Mouse (Mus musculus) fat pad, adult 2 months (tissue): ENCODE data around the gene Gm15517.

ENCODE experiments used
- DNase-seq: peaks from one replicate; pipeline ENCODE4 v3.0.0-alpha.2; 2011; ENCODE audit warnings: low read depth, low spot score; ENCODE audit errors: extremely low read depth

The Gm15517 gene

DNA sequence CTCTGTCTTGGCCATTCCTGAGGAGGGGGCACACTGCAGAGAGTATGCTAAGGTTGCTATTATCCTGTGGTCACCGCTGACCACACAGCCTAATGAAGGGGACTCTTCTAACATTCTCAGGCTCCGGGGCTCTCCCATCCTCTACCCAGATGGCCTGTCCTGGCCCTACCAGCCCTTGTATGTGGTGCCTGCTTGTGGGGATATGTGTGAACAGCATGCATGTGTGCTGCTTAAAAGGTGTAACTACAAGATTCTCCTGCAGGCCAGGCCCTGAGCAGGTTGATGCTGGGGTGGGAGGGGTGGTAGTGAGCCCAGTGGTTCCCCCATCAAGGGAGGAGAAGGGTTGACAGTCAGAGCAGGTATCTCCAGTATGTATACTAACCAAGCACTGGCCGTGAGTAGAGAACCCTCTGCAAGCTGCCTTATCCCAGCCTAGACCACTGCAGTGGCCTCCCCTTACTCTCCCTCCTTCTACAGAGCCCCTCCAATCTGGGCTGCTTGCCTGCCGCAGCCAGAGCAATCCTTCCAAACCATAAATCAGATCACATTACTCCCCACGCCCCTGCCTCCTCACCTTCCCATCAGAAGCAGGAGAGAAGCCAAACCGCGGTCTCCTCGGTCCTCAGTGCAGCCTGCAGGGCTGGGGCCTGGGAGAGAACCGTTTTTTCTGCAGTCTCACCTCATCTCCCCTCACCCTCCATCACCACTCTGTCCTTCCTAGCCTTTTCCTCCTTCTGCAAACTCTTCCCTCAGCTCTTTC lies 46.2 kb downstream of the Gm15517 start:
- no peak for DNase-seq

DNA sequence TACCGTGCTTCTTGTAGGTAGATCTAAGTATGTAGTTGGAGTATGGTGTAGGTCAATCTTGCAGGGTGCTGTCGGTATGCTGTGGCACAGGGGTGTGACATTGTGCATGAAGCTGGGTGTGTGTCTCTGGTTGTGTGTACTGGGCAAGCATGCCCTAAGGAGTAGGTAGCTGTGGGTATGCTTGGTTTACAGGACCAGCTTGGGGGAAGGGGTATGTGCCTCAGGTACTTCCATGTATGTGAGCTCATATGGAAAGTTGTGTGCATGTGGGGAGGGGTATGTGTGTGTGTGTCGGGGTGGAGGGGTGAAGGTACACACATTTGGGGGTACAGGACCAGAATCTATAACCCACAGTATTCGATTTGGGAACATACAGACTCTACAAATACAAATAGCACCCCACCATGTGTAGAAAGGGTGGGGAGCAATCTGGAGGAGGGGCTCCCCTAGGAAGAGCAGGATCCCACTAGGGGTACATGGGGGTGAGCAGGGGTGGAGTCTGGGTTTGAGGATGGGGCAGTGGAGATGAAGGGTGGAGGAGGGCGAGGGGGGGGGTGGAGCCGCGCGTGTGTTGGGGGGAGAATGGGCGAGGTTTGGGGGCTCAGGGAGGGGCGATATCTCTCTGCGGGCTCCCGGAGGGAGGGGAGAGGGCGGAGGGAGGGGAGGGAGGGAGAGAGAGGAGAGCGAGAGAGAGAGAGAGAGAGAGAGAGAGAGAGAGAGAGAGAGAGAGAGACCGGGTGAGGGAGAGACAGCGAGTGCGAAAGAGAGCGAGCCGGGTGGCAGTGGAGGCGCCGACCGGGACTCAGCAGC lies 48.4 kb downstream of the Gm15517 start, which contains the start of gene Shank1:
Gene Shank1, plus strand, starts transcription at position 779 of the 810 bp plus-strand sequence.
- no peak for DNase-seq

DNA sequence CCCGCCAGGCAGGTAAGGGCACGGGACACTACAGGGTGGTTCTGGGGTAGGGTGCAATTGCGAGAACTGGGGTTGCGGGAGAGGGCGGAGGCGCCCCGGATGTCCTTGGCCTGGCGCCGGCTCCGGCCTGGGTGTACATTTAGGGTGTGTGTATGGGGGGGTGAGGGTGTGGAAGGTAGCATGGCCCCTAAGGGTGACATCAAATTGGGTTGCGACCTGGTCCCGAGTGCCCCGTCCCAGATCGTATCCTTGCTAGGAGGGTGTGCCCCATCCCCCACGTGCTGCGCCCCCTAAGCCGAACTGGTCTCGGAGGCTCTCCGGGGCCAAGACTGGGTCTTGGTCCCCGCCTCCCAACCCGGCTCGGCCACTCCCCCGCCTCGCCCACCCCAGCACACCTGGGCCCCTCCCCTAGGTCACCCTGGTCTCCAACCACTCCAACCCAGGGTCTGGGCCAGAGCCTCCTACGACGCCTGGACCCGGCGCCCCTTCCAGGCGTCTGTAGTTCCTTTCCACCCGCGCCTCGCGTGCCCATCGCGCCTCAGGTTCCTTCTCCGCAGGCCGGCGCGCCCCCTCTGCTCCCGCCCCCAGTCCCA lies 49.1 kb downstream of the Gm15517 start:
- DNase-seq, result no peak

DNA sequence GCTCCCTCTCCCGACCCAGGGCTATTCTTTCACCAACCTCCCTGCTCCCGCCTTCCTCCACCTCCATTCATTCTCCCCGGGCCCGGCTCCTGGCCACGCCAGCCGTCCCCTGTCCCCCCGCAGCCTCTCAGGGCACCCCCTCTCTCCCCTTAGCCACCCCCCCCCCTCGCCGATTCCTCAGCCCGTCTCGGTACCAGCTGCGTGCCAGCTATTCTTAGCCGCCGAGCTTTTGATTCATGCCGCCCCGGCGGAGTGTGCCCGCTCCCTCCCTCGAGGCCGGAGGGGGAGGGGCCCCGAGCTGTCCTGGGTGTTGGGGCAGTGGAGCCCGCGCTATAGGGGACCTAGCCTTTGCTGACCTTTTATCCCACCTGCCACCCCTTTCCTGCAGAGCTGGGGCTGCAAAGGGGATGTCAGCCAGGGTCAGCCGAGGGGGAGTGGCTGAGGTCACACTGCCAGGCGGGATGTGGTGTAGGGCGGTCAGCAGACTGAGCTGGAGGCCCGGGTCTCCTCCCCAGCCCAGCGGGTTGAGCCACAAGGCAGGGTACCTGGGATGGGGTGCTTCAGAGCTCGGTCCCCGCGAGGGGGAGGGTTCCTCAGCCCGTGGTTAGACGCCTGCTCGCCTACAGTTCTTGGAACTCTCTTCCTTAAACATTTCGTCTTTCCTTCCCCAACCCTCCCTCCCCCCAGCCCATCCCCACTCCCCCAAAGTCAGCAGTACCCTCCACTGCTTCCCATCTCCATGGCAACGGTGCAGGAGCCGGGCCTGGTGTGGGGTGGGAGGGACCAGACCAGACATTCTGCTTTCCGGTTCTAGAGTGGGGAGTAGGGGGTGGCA lies 49.8 kb downstream of the Gm15517 start:
- DNase-seq, result no peak
